Mouse (Mus musculus): ENCODE results near the gene Smyd3. TPM values are rescaled to one million over a fixed set of nuclear protein-coding genes. Genes with fewer than 3 reads are reported as not detected.

Smyd3 gene
- polyA plus RNA-seq, 1 experiment from 2014 or later = 24.0 TPM

- Histone ChIP-seq H3K4me1 (ENCODE audit: control insufficient read depth, insufficient read depth, low read length) (no peaks in the 10 kb centered on the region), H3K27ac (ENCODE audit: low read length) (no peak overlapping the region), H3K4me2 (replicated peaks; ENCODE audit: low read depth, low read length) (no peak overlapping the region), H3K9me3 (ENCODE audit: control insufficient read depth, low read depth, low read length) (peaks cover 10% of the 10 kb centered on the region; the same call in 1 of the 2 replicates), H3K9ac (replicated peaks; ENCODE audit: low read depth, low read length) (no peak overlapping the region), H3K4me3 (ENCODE audit: low read depth, low read length) (no peak overlapping the region), H3K27me3 (ENCODE audit: control insufficient read depth, insufficient read depth, low read length) (no peaks in the 10 kb centered on the region), H3K36me3 (ENCODE audit: control insufficient read depth, insufficient read depth, low read length) (no peaks in the 10 kb centered on the region)
- WGBS = 90% methylated on average over 4 of the region's 4 CpGs
- ATAC-seq (ENCODE audit: insufficient number of reproducible peaks, insufficient read depth, low FRiP score, low read depth) = no peak
Measured at GRCm38 (mm10) chr1:179272926-179273325, 244.9 kb downstream of the Smyd3 start.

- Histone ChIP-seq H3K9me3 (ENCODE audit: control insufficient read depth, low read depth, low read length) (peaks cover 10% of the 10 kb centered on the region; the same call in 1 of the 2 replicates), H3K4me2 (replicated peaks; ENCODE audit: low read depth, low read length) (no peak overlapping the region), H3K4me3 (ENCODE audit: low read depth, low read length) (no peak overlapping the region), H3K27me3 (ENCODE audit: control insufficient read depth, insufficient read depth, low read length) (no peaks in the 10 kb centered on the region), H3K36me3 (ENCODE audit: control insufficient read depth, insufficient read depth, low read length) (no peaks in the 10 kb centered on the region), H3K27ac (ENCODE audit: low read length) (no peak overlapping the region), H3K4me1 (ENCODE audit: control insufficient read depth, insufficient read depth, low read length) (no peaks in the 10 kb centered on the region), H3K9ac (replicated peaks; ENCODE audit: low read depth, low read length) (no peak overlapping the region)
- no peak for ATAC-seq (ENCODE audit: insufficient number of reproducible peaks, insufficient read depth, low FRiP score, low read depth)
Measured at GRCm38 (mm10) chr1:179272351-179272750, 245.5 kb downstream of the Smyd3 start.

- no peaks in the 10 kb centered on the region for H3K36me3 ChIP-seq (ENCODE audit: control insufficient read depth, insufficient read depth, low read length)
- H3K27me3 ChIP-seq (ENCODE audit: control insufficient read depth, insufficient read depth, low read length) = no peaks in the 10 kb centered on the region
- no peak overlapping the region for H3K4me3 ChIP-seq (ENCODE audit: low read depth, low read length)
- H3K9ac ChIP-seq (replicated peaks; ENCODE audit: low read depth, low read length) = no peak overlapping the region
- no peak for ATAC-seq (ENCODE audit: insufficient number of reproducible peaks, insufficient read depth, low FRiP score, low read depth)
- H3K9me3 ChIP-seq (ENCODE audit: control insufficient read depth, low read depth, low read length) = peaks cover 10% of the 10 kb centered on the region; the same call in 1 of the 2 replicates
- no peaks in the 10 kb centered on the region for H3K4me1 ChIP-seq (ENCODE audit: control insufficient read depth, insufficient read depth, low read length)
- H3K27ac ChIP-seq (ENCODE audit: low read length) = no peak overlapping the region
- no peak overlapping the region for H3K4me2 ChIP-seq (replicated peaks; ENCODE audit: low read depth, low read length)
- 73% methylated on average over 3 of the region's 3 CpGs for WGBS
Measured at GRCm38 (mm10) chr1:179266936-179267335, 250.9 kb downstream of the Smyd3 start.

- H3K9ac ChIP-seq (replicated peaks; ENCODE audit: low read depth, low read length) = no peak overlapping the region
- no peak; the same call in 1 of the 2 replicates for ATAC-seq (ENCODE audit: insufficient number of reproducible peaks, insufficient read depth, low FRiP score, low read depth)
- WGBS = 52% methylated on average over 11 of the region's 11 CpGs
- H3K27ac ChIP-seq (ENCODE audit: low read length) = no peak overlapping the region
- no peak overlapping the region for H3K4me2 ChIP-seq (replicated peaks; ENCODE audit: low read depth, low read length)
- H3K27me3 ChIP-seq (ENCODE audit: control insufficient read depth, insufficient read depth, low read length) = no peaks in the 10 kb centered on the region
- H3K36me3 ChIP-seq (ENCODE audit: control insufficient read depth, insufficient read depth, low read length) = no peaks in the 10 kb centered on the region
- H3K4me3 ChIP-seq (ENCODE audit: low read depth, low read length) = no peak overlapping the region
- H3K4me1 ChIP-seq (ENCODE audit: control insufficient read depth, insufficient read depth, low read length) = no peaks in the 10 kb centered on the region
- H3K9me3 ChIP-seq (ENCODE audit: control insufficient read depth, low read depth, low read length) = no peaks in the 10 kb centered on the region
Measured at GRCm38 (mm10) chr1:179261496-179261966, 256.3 kb downstream of the Smyd3 start.

GRCm38 (mm10) chr1:179255826-179256512 is 261.9 kb downstream of the Smyd3 start:
- Histone ChIP-seq H3K36me3 (ENCODE audit: control insufficient read depth, insufficient read depth, low read length) (no peaks in the 10 kb centered on the region), H3K27me3 (ENCODE audit: control insufficient read depth, insufficient read depth, low read length) (no peaks in the 10 kb centered on the region), H3K4me3 (ENCODE audit: low read depth, low read length) (no peak overlapping the region), H3K9me3 (ENCODE audit: control insufficient read depth, low read depth, low read length) (no peaks in the 10 kb centered on the region), H3K27ac (ENCODE audit: low read length) (no peak overlapping the region), H3K9ac (replicated peaks; ENCODE audit: low read depth, low read length) (no peak overlapping the region), H3K4me1 (ENCODE audit: control insufficient read depth, insufficient read depth, low read length) (no peaks in the 10 kb centered on the region), H3K4me2 (replicated peaks; ENCODE audit: low read depth, low read length) (no peak overlapping the region)
- 88% methylated on average over 11 of the region's 11 CpGs for WGBS
- no peak for ATAC-seq (ENCODE audit: insufficient number of reproducible peaks, insufficient read depth, low FRiP score, low read depth)

GRCm38 (mm10) chr1:179254531-179254930 is 263.3 kb downstream of the Smyd3 start:
- no peak overlapping the region for H3K4me3 ChIP-seq (ENCODE audit: low read depth, low read length)
- no peaks in the 10 kb centered on the region for H3K36me3 ChIP-seq (ENCODE audit: control insufficient read depth, insufficient read depth, low read length)
- 77% methylated on average over 3 of the region's 3 CpGs for WGBS
- H3K9ac ChIP-seq (replicated peaks; ENCODE audit: low read depth, low read length) = no peak overlapping the region
- H3K27me3 ChIP-seq (ENCODE audit: control insufficient read depth, insufficient read depth, low read length) = no peaks in the 10 kb centered on the region
- no peaks in the 10 kb centered on the region for H3K4me1 ChIP-seq (ENCODE audit: control insufficient read depth, insufficient read depth, low read length)
- H3K27ac ChIP-seq (ENCODE audit: low read length) = no peak overlapping the region
- ATAC-seq (ENCODE audit: insufficient number of reproducible peaks, insufficient read depth, low FRiP score, low read depth) = no peak
- no peak overlapping the region for H3K4me2 ChIP-seq (replicated peaks; ENCODE audit: low read depth, low read length)
- H3K9me3 ChIP-seq (ENCODE audit: control insufficient read depth, low read depth, low read length) = no peaks in the 10 kb centered on the region

GRCm38 (mm10) chr1:179252611-179253010 is 265.2 kb downstream of the Smyd3 start:
- ATAC-seq (ENCODE audit: insufficient number of reproducible peaks, insufficient read depth, low FRiP score, low read depth) = no peak
- Histone ChIP-seq H3K4me2 (replicated peaks; ENCODE audit: low read depth, low read length) (no peak overlapping the region), H3K9me3 (ENCODE audit: control insufficient read depth, low read depth, low read length) (no peaks in the 10 kb centered on the region), H3K36me3 (ENCODE audit: control insufficient read depth, insufficient read depth, low read length) (no peaks in the 10 kb centered on the region), H3K9ac (replicated peaks; ENCODE audit: low read depth, low read length) (no peak overlapping the region), H3K27ac (ENCODE audit: low read length) (no peak overlapping the region), H3K4me1 (ENCODE audit: control insufficient read depth, insufficient read depth, low read length) (no peaks in the 10 kb centered on the region), H3K27me3 (ENCODE audit: control insufficient read depth, insufficient read depth, low read length) (no peaks in the 10 kb centered on the region), H3K4me3 (ENCODE audit: low read depth, low read length) (no peak overlapping the region)
- 66% methylated on average over 4 of the region's 4 CpGs for WGBS

GRCm38 (mm10) chr1:179250388-179250787 is 267.5 kb downstream of the Smyd3 start:
- Histone ChIP-seq H3K4me2 (replicated peaks; ENCODE audit: low read depth, low read length) (no peak overlapping the region), H3K9me3 (ENCODE audit: control insufficient read depth, low read depth, low read length) (no peaks in the 10 kb centered on the region), H3K27me3 (ENCODE audit: control insufficient read depth, insufficient read depth, low read length) (no peaks in the 10 kb centered on the region), H3K36me3 (ENCODE audit: control insufficient read depth, insufficient read depth, low read length) (no peaks in the 10 kb centered on the region), H3K4me1 (ENCODE audit: control insufficient read depth, insufficient read depth, low read length) (no peaks in the 10 kb centered on the region), H3K9ac (replicated peaks; ENCODE audit: low read depth, low read length) (no peak overlapping the region), H3K4me3 (ENCODE audit: low read depth, low read length) (no peak overlapping the region), H3K27ac (ENCODE audit: low read length) (no peak overlapping the region)
- ATAC-seq (ENCODE audit: insufficient number of reproducible peaks, insufficient read depth, low FRiP score, low read depth) = no peak
- 90% methylated on average over 3 of the region's 3 CpGs for WGBS

GRCm38 (mm10) chr1:179243554-179243953 is 274.3 kb downstream of the Smyd3 start:
- Histone ChIP-seq H3K4me1 (ENCODE audit: control insufficient read depth, insufficient read depth, low read length) (no peaks in the 10 kb centered on the region), H3K27ac (ENCODE audit: low read length) (no peak overlapping the region), H3K9ac (replicated peaks; ENCODE audit: low read depth, low read length) (no peak overlapping the region), H3K4me2 (replicated peaks; ENCODE audit: low read depth, low read length) (no peak overlapping the region), H3K27me3 (ENCODE audit: control insufficient read depth, insufficient read depth, low read length) (no peaks in the 10 kb centered on the region), H3K9me3 (ENCODE audit: control insufficient read depth, low read depth, low read length) (no peaks in the 10 kb centered on the region), H3K4me3 (ENCODE audit: low read depth, low read length) (no peak overlapping the region), H3K36me3 (ENCODE audit: control insufficient read depth, insufficient read depth, low read length) (no peaks in the 10 kb centered on the region)
- ATAC-seq (ENCODE audit: insufficient number of reproducible peaks, insufficient read depth, low FRiP score, low read depth) = no peak
- WGBS = 81% methylated on average over 8 of the region's 8 CpGs

Measured in stomach, embryonic 14.5 days (tissue).